Mouse (Mus musculus): ENCODE measurements at regions not wholly inside any gene's neighbourhood (a gene's known extent, or its start where the extent isn't known, plus 50 kb on each side); places are given as distances from the start of the nearest gene placed in this dataset.

DNA sequence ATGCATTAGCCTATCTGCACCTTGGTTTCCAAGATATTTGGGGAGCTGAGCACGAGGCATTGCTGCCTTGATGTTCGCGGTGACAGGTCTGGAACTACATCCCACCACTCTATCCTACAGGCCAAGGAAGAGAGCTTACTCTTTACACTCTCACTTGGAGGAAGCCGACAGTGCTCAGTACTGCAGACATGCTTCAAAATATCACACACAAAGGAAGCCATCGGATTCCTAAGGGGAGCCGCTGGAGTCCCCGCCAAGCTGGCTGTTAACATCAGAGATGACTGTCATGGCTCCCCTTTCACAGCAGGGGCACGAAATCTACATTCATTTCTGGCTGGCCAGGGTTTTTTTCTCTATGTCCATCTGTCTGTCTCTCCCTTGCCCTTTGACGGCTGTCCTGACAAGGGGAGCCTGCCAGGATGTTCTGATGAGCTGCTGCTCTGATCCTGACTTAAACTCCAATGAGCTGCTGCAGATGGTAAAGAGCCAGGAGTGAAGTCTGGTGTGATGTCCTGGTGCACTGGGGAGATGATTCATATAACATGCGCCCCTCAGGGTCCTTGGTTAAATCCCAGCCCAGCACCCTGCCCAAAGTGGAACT is 425.6 kb downstream of the Ccdc171 start:
- H3K4me3 ChIP-seq (ENCODE audit: low read depth, low read length) = no peak overlapping the region

DNA sequence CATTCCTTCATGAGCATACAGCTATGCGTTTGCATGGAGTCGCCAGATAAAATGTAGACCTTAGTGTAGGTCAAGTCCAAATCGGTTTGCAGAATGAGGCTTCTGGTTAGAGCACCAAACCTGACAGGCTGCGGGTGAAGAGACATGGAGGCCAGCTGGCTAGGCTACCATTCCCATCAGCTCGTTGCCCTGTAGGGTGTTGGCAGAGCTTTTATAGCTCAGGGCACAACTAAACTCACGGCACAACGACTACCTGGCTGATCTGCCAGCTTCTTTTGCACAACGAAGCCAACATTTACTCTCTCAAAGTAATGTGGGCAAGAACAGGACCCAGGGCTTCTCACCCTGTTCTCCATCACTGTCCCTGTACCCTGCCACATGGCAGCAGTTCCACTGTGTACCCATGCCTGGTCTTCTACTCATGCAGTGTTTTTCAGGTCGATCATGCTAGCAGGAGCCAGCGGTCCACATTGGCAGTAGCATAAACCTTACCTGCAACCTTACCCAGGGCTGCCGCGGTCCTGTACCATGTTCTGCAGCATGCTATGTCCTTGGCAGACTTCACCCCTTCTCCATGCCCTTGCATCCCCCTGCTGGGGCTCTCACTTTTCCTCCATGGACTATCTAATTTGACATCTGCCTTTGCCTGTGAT is 431.0 kb downstream of the Ccdc171 start:
- Histone ChIP-seq H3K36me3 (ENCODE audit: control insufficient read depth, insufficient read depth, low read length) (no peaks in the 10 kb centered on the region), H3K27ac (ENCODE audit: low read length) (no peak overlapping the region), H3K27me3 (ENCODE audit: control insufficient read depth, insufficient read depth, low read depth, low read length) (no peaks in the 10 kb centered on the region), H3K4me2 (ENCODE audit: low read length) (no peak overlapping the region), H3K4me1 (ENCODE audit: control insufficient read depth, insufficient read depth, low read length) (no peaks in the 10 kb centered on the region), H3K9ac (ENCODE audit: low read depth, low read length) (no peak overlapping the region), H3K9me3 (replicated peaks; ENCODE audit: control insufficient read depth, low read length, poor library complexity, severe bottlenecking) (no peaks in the 10 kb centered on the region), H3K4me3 (ENCODE audit: low read depth, low read length) (no peak overlapping the region)
- WGBS = 92% methylated on average over 12 of the region's 12 CpGs
- ATAC-seq = no peak

More for the DNA sequence above, 425.6 kb downstream of the Ccdc171 start:
- 72% methylated on average over 10 of the region's 10 CpGs for WGBS
- Histone ChIP-seq H3K9me3 (replicated peaks; ENCODE audit: control insufficient read depth, low read length, poor library complexity, severe bottlenecking) (no peaks in the 10 kb centered on the region), H3K27me3 (ENCODE audit: control insufficient read depth, insufficient read depth, low read depth, low read length) (no peaks in the 10 kb centered on the region), H3K27ac (ENCODE audit: low read length) (no peak overlapping the region), H3K36me3 (ENCODE audit: control insufficient read depth, insufficient read depth, low read length) (no peaks in the 10 kb centered on the region), H3K4me1 (ENCODE audit: control insufficient read depth, insufficient read depth, low read length) (no peaks in the 10 kb centered on the region), H3K9ac (ENCODE audit: low read depth, low read length) (no peak overlapping the region), H3K4me2 (ENCODE audit: low read length) (no peak overlapping the region)
- ATAC-seq = no peak

DNA sequence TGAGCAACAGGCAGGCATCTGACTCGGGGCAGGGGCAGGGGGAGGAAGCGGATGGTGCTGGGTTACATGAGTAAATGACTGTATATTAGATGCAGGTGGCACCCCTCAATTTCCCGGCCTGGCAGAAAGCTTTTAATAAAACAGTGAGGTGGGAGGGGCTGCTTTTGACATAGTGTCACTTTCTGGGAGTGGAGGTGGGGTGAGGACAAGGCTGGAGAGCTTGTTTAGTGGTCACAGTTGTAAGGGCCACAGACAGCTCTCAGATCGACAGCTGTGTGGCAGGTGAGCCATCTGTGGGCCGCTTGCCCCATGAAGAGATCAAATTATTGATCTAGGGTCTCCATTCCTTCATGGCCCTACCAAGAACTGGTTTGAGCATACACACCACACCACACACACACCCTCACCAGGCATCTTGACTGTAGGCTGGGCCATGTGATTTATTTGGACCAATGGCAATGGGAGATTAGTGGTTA is 431.9 kb downstream of the Ccdc171 start:
- Histone ChIP-seq H3K27ac (ENCODE audit: low read length) (no peak overlapping the region), H3K4me3 (ENCODE audit: low read depth, low read length) (no peak overlapping the region), H3K27me3 (ENCODE audit: control insufficient read depth, insufficient read depth, low read depth, low read length) (no peaks in the 10 kb centered on the region), H3K9me3 (replicated peaks; ENCODE audit: control insufficient read depth, low read length, poor library complexity, severe bottlenecking) (no peaks in the 10 kb centered on the region), H3K9ac (ENCODE audit: low read depth, low read length) (no peak overlapping the region), H3K4me2 (ENCODE audit: low read length) (no peak overlapping the region), H3K4me1 (ENCODE audit: control insufficient read depth, insufficient read depth, low read length) (no peaks in the 10 kb centered on the region), H3K36me3 (ENCODE audit: control insufficient read depth, insufficient read depth, low read length) (no peaks in the 10 kb centered on the region)
- ATAC-seq = no peak
- WGBS = 83% methylated on average over 5 of the region's 5 CpGs

DNA sequence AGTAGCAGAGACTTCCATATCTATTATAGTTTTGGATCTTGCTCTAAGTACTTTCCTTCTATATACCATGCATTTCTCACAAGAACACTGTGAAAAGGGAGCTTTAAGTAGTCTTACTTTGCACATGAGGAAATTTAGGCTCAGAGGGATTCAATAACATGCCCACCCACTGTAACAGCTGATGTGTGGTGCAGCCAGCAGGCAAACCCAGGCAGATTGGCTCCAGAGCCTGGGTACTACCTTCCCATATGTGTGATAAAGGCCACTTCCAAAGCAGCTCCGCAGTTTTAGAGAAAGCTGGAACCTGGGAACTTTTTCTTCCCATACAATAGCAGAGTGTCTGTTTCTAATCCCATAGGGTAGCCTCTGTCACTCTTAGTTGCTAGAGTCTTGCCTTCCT is 441.6 kb downstream of the Ccdc171 start:
- WGBS = 87% methylated on average over 1 of the region's 1 CpGs
- Histone ChIP-seq H3K9me3 (replicated peaks; ENCODE audit: control insufficient read depth, low read length, poor library complexity, severe bottlenecking) (no peaks in the 10 kb centered on the region), H3K36me3 (ENCODE audit: control insufficient read depth, insufficient read depth, low read length) (no peaks in the 10 kb centered on the region), H3K4me1 (ENCODE audit: control insufficient read depth, insufficient read depth, low read length) (no peaks in the 10 kb centered on the region), H3K27me3 (ENCODE audit: control insufficient read depth, insufficient read depth, low read depth, low read length) (no peaks in the 10 kb centered on the region), H3K27ac (ENCODE audit: low read length) (no peak overlapping the region), H3K4me3 (ENCODE audit: low read depth, low read length) (no peak overlapping the region), H3K4me2 (ENCODE audit: low read length) (no peak overlapping the region), H3K9ac (ENCODE audit: low read depth, low read length) (no peak overlapping the region)
- ATAC-seq = no peak

DNA sequence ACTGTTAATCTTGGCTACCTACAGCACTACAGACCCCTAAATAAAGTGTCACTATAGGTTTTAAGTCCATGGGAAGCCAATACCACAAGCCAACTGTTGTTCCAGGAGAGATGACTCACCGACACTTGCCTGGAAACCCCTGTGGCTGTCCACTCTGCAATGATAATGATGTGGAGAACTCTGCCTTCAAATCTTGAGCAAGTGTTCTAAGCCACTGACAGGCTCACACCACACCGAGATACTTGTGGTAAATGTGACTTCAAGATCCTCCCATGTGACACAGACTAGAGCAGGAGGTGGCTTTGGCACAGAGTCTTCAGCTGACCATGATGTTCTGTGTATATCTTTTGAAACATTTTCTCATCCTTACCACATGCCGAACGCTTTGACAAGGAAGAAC is 447.8 kb downstream of the Ccdc171 start:
- Histone ChIP-seq H3K4me1 (ENCODE audit: control insufficient read depth, insufficient read depth, low read length) (no peaks in the 10 kb centered on the region), H3K4me2 (ENCODE audit: low read length) (no peak overlapping the region), H3K4me3 (ENCODE audit: low read depth, low read length) (no peak overlapping the region), H3K27ac (ENCODE audit: low read length) (no peak overlapping the region), H3K9me3 (replicated peaks; ENCODE audit: control insufficient read depth, low read length, poor library complexity, severe bottlenecking) (no peaks in the 10 kb centered on the region), H3K27me3 (ENCODE audit: control insufficient read depth, insufficient read depth, low read depth, low read length) (no peaks in the 10 kb centered on the region), H3K36me3 (ENCODE audit: control insufficient read depth, insufficient read depth, low read length) (no peaks in the 10 kb centered on the region), H3K9ac (ENCODE audit: low read depth, low read length) (no peak overlapping the region)
- ATAC-seq = no peak
- WGBS = 94% methylated on average over 4 of the region's 4 CpGs

DNA sequence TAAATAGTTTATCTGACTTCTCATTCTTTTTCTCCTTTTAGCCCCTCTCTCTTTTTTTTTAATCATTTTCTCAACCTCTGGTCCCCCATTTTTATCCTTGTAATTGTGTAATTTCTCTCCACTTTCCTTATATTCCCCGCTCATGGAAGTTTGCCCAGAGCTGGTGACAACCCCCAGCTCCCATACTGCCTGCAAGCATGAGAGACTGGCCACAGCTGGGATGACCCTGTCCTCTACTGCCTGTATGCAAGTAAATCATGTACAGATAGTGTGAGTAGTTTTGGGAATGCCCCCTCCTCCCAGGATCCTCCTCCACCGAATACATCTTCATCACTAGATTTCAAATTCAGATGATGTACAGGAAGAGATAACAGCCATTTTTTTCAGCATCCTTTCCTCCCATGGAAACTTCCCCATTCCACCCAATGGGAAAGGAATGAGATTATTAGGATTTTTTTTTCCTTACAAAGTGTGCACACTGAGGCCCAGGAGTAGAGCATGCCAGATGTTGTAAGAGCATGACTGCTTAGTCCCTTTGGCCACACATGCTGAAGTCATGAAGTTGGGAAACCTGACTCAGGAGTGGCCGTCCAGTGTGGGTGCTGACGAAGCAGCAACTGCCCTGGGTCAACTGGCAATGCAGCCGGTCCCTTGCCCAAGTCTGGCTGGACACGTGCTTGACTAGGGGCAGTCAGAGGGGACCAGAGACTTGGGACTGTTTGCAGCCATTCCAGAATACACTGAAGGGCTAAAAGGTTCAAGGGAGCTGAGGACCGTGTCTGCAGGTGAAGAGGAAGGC is 449.1 kb downstream of the Ccdc171 start:
- Histone ChIP-seq H3K4me2 (ENCODE audit: low read length) (no peak overlapping the region), H3K36me3 (ENCODE audit: control insufficient read depth, insufficient read depth, low read length) (no peaks in the 10 kb centered on the region), H3K9me3 (replicated peaks; ENCODE audit: control insufficient read depth, low read length, poor library complexity, severe bottlenecking) (no peaks in the 10 kb centered on the region), H3K4me1 (ENCODE audit: control insufficient read depth, insufficient read depth, low read length) (no peaks in the 10 kb centered on the region), H3K4me3 (ENCODE audit: low read depth, low read length) (no peak overlapping the region), H3K9ac (ENCODE audit: low read depth, low read length) (no peak overlapping the region), H3K27ac (ENCODE audit: low read length) (no peak overlapping the region), H3K27me3 (ENCODE audit: control insufficient read depth, insufficient read depth, low read depth, low read length) (no peaks in the 10 kb centered on the region)
- 87% methylated on average over 7 of the region's 7 CpGs for WGBS
- no peak for ATAC-seq

DNA sequence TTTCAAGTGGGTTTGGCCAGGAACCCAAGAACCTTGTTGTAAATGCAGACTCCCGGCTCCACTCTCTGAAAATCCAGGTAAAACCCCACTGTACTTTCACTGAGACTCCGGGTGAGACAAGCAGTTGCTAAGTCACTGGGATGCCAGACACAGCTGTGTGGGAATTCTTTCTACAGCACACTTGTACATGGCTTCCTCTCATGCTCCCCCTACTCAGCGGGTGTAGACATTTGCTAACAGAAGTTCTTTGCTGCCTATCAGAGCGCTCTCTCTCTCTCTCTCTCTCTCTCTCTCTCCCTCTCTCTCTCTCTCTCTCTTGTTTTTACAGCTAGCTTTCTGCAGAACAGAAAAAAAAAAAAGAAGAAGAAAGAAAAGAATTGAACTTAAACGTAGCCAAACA is 450.2 kb downstream of the Ccdc171 start:
- H3K4me3 ChIP-seq (ENCODE audit: low read depth, low read length) = no peak overlapping the region
- no peak for ATAC-seq

DNA sequence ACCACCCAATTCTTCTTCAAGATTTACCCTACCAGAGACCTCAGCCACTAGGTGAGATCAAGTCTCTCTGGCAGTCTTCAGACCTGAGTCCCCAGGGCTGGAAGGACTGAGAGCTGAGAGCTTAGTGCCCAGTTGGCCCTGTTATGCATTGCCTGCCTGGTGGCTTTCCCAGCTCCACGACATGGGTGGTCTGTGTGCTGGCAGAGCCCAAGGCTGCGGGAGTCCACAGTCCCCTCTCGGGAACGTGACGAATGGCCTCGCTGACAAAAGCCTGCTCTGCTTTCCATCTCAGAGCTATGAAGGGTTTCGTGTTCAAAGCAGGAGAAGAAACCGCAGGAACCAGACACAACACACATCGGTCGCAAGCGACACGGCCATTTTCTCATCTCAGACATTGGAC is 450.7 kb downstream of the Ccdc171 start:
- H3K4me2 ChIP-seq (ENCODE audit: low read length) = no peak overlapping the region
- no peak overlapping the region for H3K9ac ChIP-seq (ENCODE audit: low read depth, low read length)
- WGBS = 63% methylated on average over 12 of the region's 12 CpGs
- no peak for ATAC-seq
- H3K27me3 ChIP-seq (ENCODE audit: control insufficient read depth, insufficient read depth, low read depth, low read length) = no peaks in the 10 kb centered on the region
- no peaks in the 10 kb centered on the region for H3K4me1 ChIP-seq (ENCODE audit: control insufficient read depth, insufficient read depth, low read length)
- H3K36me3 ChIP-seq (ENCODE audit: control insufficient read depth, insufficient read depth, low read length) = no peaks in the 10 kb centered on the region
- H3K4me3 ChIP-seq (ENCODE audit: low read depth, low read length) = no peak overlapping the region
- no peak overlapping the region for H3K27ac ChIP-seq (ENCODE audit: low read length)
- no peaks in the 10 kb centered on the region for H3K9me3 ChIP-seq (replicated peaks; ENCODE audit: control insufficient read depth, low read length, poor library complexity, severe bottlenecking)

More for the DNA sequence above, 450.2 kb downstream of the Ccdc171 start:
- Histone ChIP-seq H3K9me3 (replicated peaks; ENCODE audit: control insufficient read depth, low read length, poor library complexity, severe bottlenecking) (no peaks in the 10 kb centered on the region), H3K4me2 (ENCODE audit: low read length) (no peak overlapping the region), H3K4me1 (ENCODE audit: control insufficient read depth, insufficient read depth, low read length) (no peaks in the 10 kb centered on the region), H3K36me3 (ENCODE audit: control insufficient read depth, insufficient read depth, low read length) (no peaks in the 10 kb centered on the region), H3K27ac (ENCODE audit: low read length) (no peak overlapping the region), H3K9ac (ENCODE audit: low read depth, low read length) (no peak overlapping the region), H3K27me3 (ENCODE audit: control insufficient read depth, insufficient read depth, low read depth, low read length) (no peaks in the 10 kb centered on the region)
- WGBS = 83% methylated on average over 5 of the region's 5 CpGs

DNA sequence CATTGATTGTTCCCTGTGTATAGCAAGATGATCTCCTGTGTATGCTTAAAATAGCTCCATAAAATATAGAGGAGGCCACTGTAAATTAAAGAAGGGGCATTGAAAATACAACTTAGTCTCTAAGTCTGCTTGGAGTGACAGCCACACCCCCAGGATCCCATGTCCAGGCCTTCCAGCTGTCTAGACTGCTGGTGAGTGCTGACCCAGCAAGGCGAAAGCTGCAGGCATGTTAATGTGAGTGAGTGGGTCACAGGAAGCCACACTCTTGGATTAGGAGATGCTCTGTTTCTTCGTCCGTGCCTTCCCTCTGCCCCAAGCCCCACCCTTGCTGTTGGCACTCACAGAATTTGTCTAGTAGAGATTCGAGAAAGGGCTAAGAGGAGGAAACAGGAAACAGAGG is 453.7 kb downstream of the Ccdc171 start:
- 69% methylated on average over 4 of the region's 4 CpGs for WGBS
- no peaks in the 10 kb centered on the region for H3K27me3 ChIP-seq (ENCODE audit: control insufficient read depth, insufficient read depth, low read depth, low read length)
- H3K36me3 ChIP-seq (ENCODE audit: control insufficient read depth, insufficient read depth, low read length) = no peaks in the 10 kb centered on the region
- no peak overlapping the region for H3K27ac ChIP-seq (ENCODE audit: low read length)
- no peaks in the 10 kb centered on the region for H3K4me1 ChIP-seq (ENCODE audit: control insufficient read depth, insufficient read depth, low read length)
- ATAC-seq = no peak
- no peak overlapping the region for H3K4me3 ChIP-seq (ENCODE audit: low read depth, low read length)
- no peaks in the 10 kb centered on the region for H3K9me3 ChIP-seq (replicated peaks; ENCODE audit: control insufficient read depth, low read length, poor library complexity, severe bottlenecking)
- no peak overlapping the region for H3K9ac ChIP-seq (ENCODE audit: low read depth, low read length)
- H3K4me2 ChIP-seq (ENCODE audit: low read length) = no peak overlapping the region
